Comparison of ENCODE assay signal across 2 mouse cellular contexts in genomic region chr14:36314673-36315072, GRCm38 (mm10).
DNase-seq lines count a peak whose midpoint lies in the region; TF ChIP-seq lines count a peak whose summit lies in the region.
"Not testable (repeated sequence)": the region's sequence is repeated elsewhere in the genome, so short reads cannot be mapped to it uniquely, and the experiment has no call there.

No protein-coding gene starts in this region.

- H3K79me2 ChIP-seq in MEL (ENCODE audit: control insufficient read depth, insufficient read depth, low read length, poor library complexity), result not testable (repeated sequence)

- TF ChIP-seq CTCF in MEL (IDR thresholded peaks at IDR 0.05 in 2 of 3, conservative IDR thresholded peaks at IDR 0.05 in 1 of 3; ENCODE audit: control insufficient read depth in 1 of 3, insufficient read depth in 1 of 3, low read depth in 2 of 3, low read length in 3 of 3, poor library complexity in 1 of 3, severe bottlenecking in 1 of 3), result not testable (repeated sequence)

- TF ChIP-seq POLR2A in MEL (IDR thresholded peaks at IDR 0.05; ENCODE audit: control insufficient read depth in 1 of 2, insufficient read depth in 1 of 2, low read depth in 1 of 2, low read length in 2 of 2, poor library complexity in 1 of 2), result not testable (repeated sequence)

- peak; percentile 36 to 62; a peak in 3 of 4 replicates for TF ChIP-seq EP300 in MEL (IDR thresholded peaks at IDR 0.05; ENCODE audit: low read depth in 1 of 2, low read length in 2 of 2)

- TF ChIP-seq RAD21 in MEL (IDR thresholded peaks at IDR 0.05; ENCODE audit: low read depth, low read length), result not testable (repeated sequence)

- not testable (repeated sequence) for H3K4me3 ChIP-seq in MEL (ENCODE audit: control insufficient read depth in 1 of 2, insufficient read depth in 1 of 2, low read depth in 2 of 2, low read length in 2 of 2)

- H3K27me3 ChIP-seq in MEL (ENCODE audit: control insufficient read depth in 1 of 2, insufficient read depth in 2 of 2, low read length in 2 of 2), result not testable (repeated sequence)

- H3K9me3 ChIP-seq in MEL (replicated peaks; ENCODE audit: insufficient read depth, low read length), result not testable (repeated sequence)

- peaks cover 13 to 22% of the 10 kb centered on the region in 2 experiments for H3K4me1 ChIP-seq in MEL (ENCODE audit: control insufficient read depth in 1 of 2, insufficient read depth in 2 of 2, low read length in 2 of 2)

- DNase-seq in 416B (ENCODE audit: low read depth) (peak; percentile 16), MEL (ENCODE audit: low read depth, low spot score) (peak; percentile 15)

- H3K36me3 ChIP-seq in MEL (ENCODE audit: control insufficient read depth in 1 of 2, insufficient read depth in 2 of 2, low read length in 2 of 2), result peaks cover 0 to 35% of the 10 kb centered on the region in 2 experiments; a peak in 2 of 4 replicates

- H3K9ac ChIP-seq in MEL (ENCODE audit: control insufficient read depth, low read depth, low read length, poor library complexity, severe bottlenecking), result not testable (repeated sequence)

- H3K27ac ChIP-seq in MEL (ENCODE audit: control insufficient read depth, low read depth, low read length), result peak overlapping the region; percentile 60

TF ChIP-seq in MEL, 35 proteins besides CTCF, POLR2A, EP300 and RAD21:
- TF ChIP-seq TCF12 (IDR thresholded peaks at IDR 0.05; ENCODE audit: low read depth, low read length) (peak; percentile 29; the same call in 1 of the 2 replicates), GATA1 (IDR thresholded peaks at IDR 0.05; ENCODE audit: low read depth, low read length) (peak; percentile 52; the same call in 1 of the 2 replicates), ETS1 (IDR thresholded peaks at IDR 0.05; ENCODE audit: low read depth, low read length) (peak; percentile 62)
